Mouse (Mus musculus): Measurements from ENCODE around the gene Rhbdl2. TPM values are rescaled to one million over a fixed set of nuclear protein-coding genes. Genes with fewer than 3 reads are reported as not detected.

The Rhbdl2 gene
- 1.9 TPM for polyA plus RNA-seq (2014; fragmentation: Illumina TruSeq; extraction: RNeasy Lipid Tissue Mini Kit (QIAGEN cat#74804); ENCODE audit: low read depth, low replicate concordance)

DNA sequence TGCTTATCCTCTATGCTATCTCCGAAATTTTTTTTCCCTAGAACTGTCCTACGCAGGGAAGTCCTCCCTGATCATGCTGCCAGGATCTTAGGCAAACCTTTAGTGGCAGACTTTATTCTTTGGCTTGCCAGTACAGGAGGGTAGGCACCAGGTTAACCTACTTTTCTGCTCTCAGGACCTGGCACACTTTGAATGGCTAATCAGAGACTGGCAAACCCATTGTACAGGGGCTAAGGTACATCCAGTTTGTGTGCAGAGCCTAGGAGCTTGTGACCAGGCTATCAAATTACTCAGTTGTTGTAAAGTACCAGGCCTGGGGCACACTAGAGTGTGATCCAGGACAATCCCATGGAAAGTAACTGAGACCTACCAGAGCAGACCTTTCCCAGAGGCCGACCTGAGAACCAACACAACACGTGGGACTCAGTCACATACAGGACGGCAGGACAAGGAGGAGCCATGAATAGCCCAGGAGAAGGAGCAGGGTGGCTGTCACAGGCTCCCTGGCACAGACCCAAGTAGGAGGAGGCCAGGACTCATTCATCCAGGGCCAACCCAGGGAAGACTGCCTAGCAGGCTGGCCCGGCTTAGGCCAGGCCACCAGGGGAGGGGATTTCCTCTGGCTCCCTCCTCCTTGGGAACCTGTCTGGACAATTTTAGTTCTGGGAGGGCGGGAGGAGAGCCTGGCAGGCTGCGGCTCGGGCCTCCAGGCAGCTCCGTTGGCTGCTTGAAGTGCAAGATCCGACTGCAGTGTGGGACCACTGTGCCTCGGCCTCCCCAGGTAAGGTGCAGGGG, at the start of gene Rhbdl2:
Gene Rhbdl2, plus strand, starts transcription at position 684 of the 795 bp plus-strand sequence.

DNA sequence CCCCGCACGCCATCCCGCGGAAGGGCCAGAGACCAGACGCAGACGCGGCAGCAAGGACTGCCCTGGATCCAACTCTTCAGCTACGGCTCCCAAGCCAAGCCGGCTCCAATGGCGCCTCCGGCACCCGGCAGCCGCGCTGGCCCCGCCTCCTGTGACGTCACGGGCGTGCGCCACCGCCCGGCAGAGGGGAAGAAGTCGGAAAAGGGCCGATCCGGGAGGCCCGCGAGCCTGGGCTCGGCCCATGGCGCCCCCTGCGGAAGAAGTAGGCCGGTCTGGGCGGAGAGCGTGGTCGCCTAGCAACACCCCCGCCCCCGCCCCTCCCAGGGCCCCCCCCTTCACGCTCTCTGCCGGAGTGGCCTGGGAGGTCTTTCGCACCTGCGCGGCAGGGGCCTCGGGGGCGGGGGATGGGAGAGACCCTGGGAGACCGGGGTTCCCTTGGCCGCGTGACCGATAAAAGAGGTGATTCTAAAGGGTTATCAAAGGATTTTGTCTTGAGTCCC, 37.5 kb upstream of the Rhbdl2 start, which contains the start of gene Akirin1:
Gene Akirin1, minus strand, starts transcription at position 194 of the 500 bp plus-strand sequence.

DNA sequence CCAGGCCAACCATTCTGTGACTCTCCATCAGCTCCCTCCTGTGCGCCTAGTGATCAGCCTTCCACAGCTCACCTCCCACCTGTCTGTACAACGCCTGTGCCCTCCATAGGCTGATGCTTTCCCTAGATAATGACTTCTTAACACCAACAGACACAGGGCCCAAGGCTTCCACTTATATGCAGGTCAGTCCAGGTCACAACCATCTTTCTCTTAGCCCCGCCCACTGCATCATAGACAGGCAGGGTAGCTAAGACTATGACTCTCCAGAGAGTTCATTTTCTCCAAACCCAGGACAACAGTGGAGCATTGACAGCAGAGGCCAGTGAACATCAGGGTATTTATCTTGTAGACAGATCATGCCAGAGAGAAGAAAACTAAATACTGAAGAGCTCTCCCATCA, 71.7 kb downstream of the Rhbdl2 start, which contains the start of gene 4933427I04Rik:
Gene 4933427I04Rik, plus strand, starts transcription at position 301 of the 400 bp plus-strand sequence.

Other genes with a start within 250 kb of the Rhbdl2 start
- gene Macf1, start 103.5 kb upstream of the Rhbdl2 start, polyA plus RNA-seq (2014; fragmentation: Illumina TruSeq; extraction: RNeasy Lipid Tissue Mini Kit (QIAGEN cat#74804); ENCODE audit: low read depth, low replicate concordance): 216 TPM
- 28.6 TPM for gene Ndufs5, start 69.7 kb upstream of the Rhbdl2 start, polyA plus RNA-seq (2014; fragmentation: Illumina TruSeq; extraction: RNeasy Lipid Tissue Mini Kit (QIAGEN cat#74804); ENCODE audit: low read depth, low replicate concordance)
- 183 TPM for gene Akirin1, start 37.5 kb upstream of the Rhbdl2 start, polyA plus RNA-seq (2014; fragmentation: Illumina TruSeq; extraction: RNeasy Lipid Tissue Mini Kit (QIAGEN cat#74804); ENCODE audit: low read depth, low replicate concordance)
- not detected for gene 4933427I04Rik, start 71.8 kb downstream of the Rhbdl2 start, polyA plus RNA-seq (2014; fragmentation: Illumina TruSeq; extraction: RNeasy Lipid Tissue Mini Kit (QIAGEN cat#74804); ENCODE audit: low read depth, low replicate concordance)
- 159 TPM for gene Mycbp, start 117.0 kb downstream of the Rhbdl2 start, polyA plus RNA-seq (2014; fragmentation: Illumina TruSeq; extraction: RNeasy Lipid Tissue Mini Kit (QIAGEN cat#74804); ENCODE audit: low read depth, low replicate concordance)
- gene Rragc, start 129.6 kb downstream of the Rhbdl2 start, polyA plus RNA-seq (2014; fragmentation: Illumina TruSeq; extraction: RNeasy Lipid Tissue Mini Kit (QIAGEN cat#74804); ENCODE audit: low read depth, low replicate concordance): 373 TPM
- not detected for gene 4930535I16Rik, start 130.1 kb downstream of the Rhbdl2 start, polyA plus RNA-seq (2014; fragmentation: Illumina TruSeq; extraction: RNeasy Lipid Tissue Mini Kit (QIAGEN cat#74804); ENCODE audit: low read depth, low replicate concordance)

All from adrenal gland, adult 10 weeks (tissue).